Mouse (Mus musculus): ENCODE data around the gene Npepps. TPM values are rescaled to one million over a fixed set of nuclear protein-coding genes. Genes with fewer than 3 reads are reported as not detected.

Gene Npepps
- polyA plus RNA-seq, 1 experiment from 2014 or later = 83.9 TPM

Other genes with a start within 250 kb of the Npepps start
- 0.28 and 0.35 TPM in 2 replicates for gene Lrrc46, start 239.2 kb downstream of the Npepps start, polyA plus RNA-seq (2016; fragmentation: Nextera tagmentation; extraction: Ambion mirVana)
- gene Mrpl10, start 239.1 kb downstream of the Npepps start, polyA plus RNA-seq (2016; fragmentation: Nextera tagmentation; extraction: Ambion mirVana) = 82.7 and 93.1 TPM in 2 replicates
- 6.5 and 9.4 TPM in 2 replicates for gene Osbpl7, start 230.0 kb downstream of the Npepps start, polyA plus RNA-seq (2016; fragmentation: Nextera tagmentation; extraction: Ambion mirVana)
- gene Tbx21, start 165.3 kb downstream of the Npepps start, polyA plus RNA-seq (2016; fragmentation: Nextera tagmentation; extraction: Ambion mirVana) = 0.21 TPM in 1 of 2 replicates, not detected in the other
- gene Tbkbp1, start 129.1 kb downstream of the Npepps start, polyA plus RNA-seq (2016; fragmentation: Nextera tagmentation; extraction: Ambion mirVana) = 7.6 and 8.4 TPM in 2 replicates
- 50.6 and 72.2 TPM in 2 replicates for gene Kpnb1, start 92.8 kb downstream of the Npepps start, polyA plus RNA-seq (2016; fragmentation: Nextera tagmentation; extraction: Ambion mirVana)
- gene Mrpl45, start 35.1 kb upstream of the Npepps start, polyA plus RNA-seq (2016; fragmentation: Nextera tagmentation; extraction: Ambion mirVana) = 63.7 and 65.8 TPM in 2 replicates
- 0.04 and 0.12 TPM in 2 replicates for gene Gpr179, start 71.4 kb upstream of the Npepps start, polyA plus RNA-seq (2016; fragmentation: Nextera tagmentation; extraction: Ambion mirVana)
- gene Socs7, start 81.9 kb upstream of the Npepps start, polyA plus RNA-seq (2016; fragmentation: Nextera tagmentation; extraction: Ambion mirVana) = 3.2 and 3.4 TPM in 2 replicates
- gene Arhgap23, start 134.9 kb upstream of the Npepps start, polyA plus RNA-seq (2016; fragmentation: Nextera tagmentation; extraction: Ambion mirVana) = 6.8 and 7.8 TPM in 2 replicates
- gene 4933428G20Rik, start 219.7 kb upstream of the Npepps start, polyA plus RNA-seq (2016; fragmentation: Nextera tagmentation; extraction: Ambion mirVana) = 1.3 TPM in 2 replicates

Data from heart, embryonic 10.5 days (tissue).